Mouse (Mus musculus): ENCODE results near the gene Cfap74.

- no peak for TF ChIP-seq GATA1 (IDR thresholded peaks at IDR 0.05; ENCODE audit: low read length)
- no peak for TF ChIP-seq TAL1 (IDR thresholded peaks at IDR 0.05; ENCODE audit: low read length)
Observed at GRCm38 (mm10) chr4:155468952-155469351, 60.0 kb downstream of the Cfap74 start, which contains the start of gene Tmem52.
